Mouse (Mus musculus) lung, postnatal 0 days (tissue): ENCODE results near the gene Popdc2.

ENCODE experiments used
- CTCF ChIP-seq: IDR thresholded peaks from 2 replicates; pipeline ENCODE4 v1.5.1; 2016; ENCODE audit warnings: antibody characterized with exemption, mild to moderate bottlenecking
- EP300 ChIP-seq: IDR thresholded peaks from 2 replicates; pipeline ENCODE4 v1.6.1; 2016; ENCODE audit warnings: antibody characterized with exemption, mild to moderate bottlenecking, control low read depth

DNA sequence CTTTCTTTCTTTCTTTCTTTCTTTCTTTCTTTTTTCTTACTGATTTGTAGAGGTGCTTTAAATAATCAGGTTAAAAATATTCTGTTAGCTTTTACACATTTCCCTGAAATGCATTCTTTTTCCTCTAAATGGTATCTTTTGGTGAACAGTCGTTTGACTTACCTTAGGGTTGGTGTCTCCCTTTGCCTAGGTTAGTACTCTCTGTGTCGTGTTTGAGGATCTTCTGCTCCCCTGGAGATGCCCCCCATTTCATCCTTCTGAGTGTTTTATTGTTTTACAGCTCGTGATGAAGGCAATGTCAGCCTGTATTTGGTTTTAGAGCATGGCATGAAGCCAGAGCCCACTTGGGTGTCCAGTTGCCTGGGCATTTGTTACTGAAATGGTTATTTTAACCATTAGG, 17.5 kb downstream of the Popdc2 start:
- no peak for TF ChIP-seq CTCF
- no peak for TF ChIP-seq EP300
